Mouse (Mus musculus) liver, embryonic 16.5 days (tissue): ENCODE measurements at regions not wholly inside any gene's neighbourhood (a gene's known extent, or its start where the extent isn't known, plus 50 kb on each side); places are given as distances from the start of the nearest gene placed in this dataset.

Experiments
- ATAC-seq: fragments of 200-750 bp; cut with Nextera tagmentation; 2 replicates; pipeline ENCODE4 v1.8.0; 2017; ENCODE audit warnings: low read depth, mild to moderate bottlenecking, moderate number of reproducible peaks, moderate library complexity
- H3K27ac ChIP-seq: fragments of 300-500 bp; sonication (generic); 2 replicates; pipeline ENCODE4 v1.5.1; 2014; ENCODE audit warnings: mild to moderate bottlenecking, low read length
- H3K27me3 ChIP-seq: fragments of 300-500 bp; sonication (generic); 2 replicates; pipeline ENCODE4 v1.6.1; 2014; ENCODE audit warnings: low read depth, low read length, mixed read lengths; ENCODE audit not compliant: control insufficient read depth, insufficient read depth
- H3K36me3 ChIP-seq: fragments of 300-500 bp; sonication (generic); 2 replicates; pipeline ENCODE4 v1.6.1; 2014; ENCODE audit warnings: mild to moderate bottlenecking; ENCODE audit not compliant: control insufficient read depth, insufficient read depth
- H3K4me1 ChIP-seq: fragments of 300-500 bp; sonication (generic); 2 replicates; pipeline ENCODE4 v1.6.1; 2014; ENCODE audit warnings: low read depth, low read length, mixed read lengths; ENCODE audit not compliant: control insufficient read depth
- H3K4me2 ChIP-seq: fragments of 300-500 bp; sonication (generic); 2 replicates; pipeline ENCODE4 v1.6.1; 2014; ENCODE audit warnings: low read depth, low read length, mixed read lengths
- H3K4me3 ChIP-seq: fragments of 300-500 bp; sonication (generic); 2 replicates; pipeline ENCODE4 v1.5.1; 2014; ENCODE audit warnings: low read depth, mild to moderate bottlenecking, low read length
- H3K9ac ChIP-seq: fragments of 300-500 bp; sonication (generic); 2 replicates; pipeline ENCODE4 v1.6.1; 2014; ENCODE audit warnings: low read depth, low read length
- H3K9me3 ChIP-seq: fragments of 300-500 bp; sonication (generic); replicated peaks from 2 replicates; pipeline ENCODE4 v1.6.1; 2016; ENCODE audit warnings: low read length; ENCODE audit not compliant: control insufficient read depth
- WGBS: fragments of 180-500 bp; shearing (Covaris S2); extraction: QIAGEN DNeasy Blood & Tissue Kit; methylation state at CpG from one replicate; pipeline ENCODE4 v1.1.7; 2014; ENCODE audit not compliant: insufficient replicate concordance; 5-methylcytosine and 5-hydroxymethylcytosine counted together

DNA sequence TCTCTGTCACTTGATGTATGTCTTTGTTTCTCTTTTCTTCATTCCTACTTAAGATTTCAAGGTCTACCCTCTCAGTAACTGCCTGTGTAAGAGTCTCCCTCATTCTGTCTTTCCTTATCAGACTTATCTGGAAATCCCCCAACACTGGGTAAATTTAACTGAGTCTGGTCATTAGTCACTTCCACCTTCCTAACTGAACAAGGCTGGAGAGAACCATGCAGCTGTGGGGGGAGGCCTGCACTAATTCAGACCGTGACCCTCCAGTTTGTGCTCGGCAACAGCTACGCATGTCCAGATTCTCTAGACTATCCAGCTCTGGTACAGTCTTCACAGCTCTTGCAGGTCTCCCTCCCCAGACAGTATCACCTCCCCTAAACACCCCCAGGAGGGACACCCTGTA, 103.3 kb downstream of the Prox1 start:
- ATAC-seq, result no peak
- Histone ChIP-seq H3K4me3 (no peak overlapping the region), H3K27me3 (no peaks in the 10 kb centered on the region), H3K27ac (no peak overlapping the region), H3K36me3 (no peaks in the 10 kb centered on the region), H3K9me3 (no peaks in the 10 kb centered on the region), H3K4me1 (no peaks in the 10 kb centered on the region; the same call in 1 of the 2 replicates), H3K4me2 (no peak overlapping the region), H3K9ac (no peak overlapping the region)
- 66% methylated on average over 3 of the region's 3 CpGs for WGBS

DNA sequence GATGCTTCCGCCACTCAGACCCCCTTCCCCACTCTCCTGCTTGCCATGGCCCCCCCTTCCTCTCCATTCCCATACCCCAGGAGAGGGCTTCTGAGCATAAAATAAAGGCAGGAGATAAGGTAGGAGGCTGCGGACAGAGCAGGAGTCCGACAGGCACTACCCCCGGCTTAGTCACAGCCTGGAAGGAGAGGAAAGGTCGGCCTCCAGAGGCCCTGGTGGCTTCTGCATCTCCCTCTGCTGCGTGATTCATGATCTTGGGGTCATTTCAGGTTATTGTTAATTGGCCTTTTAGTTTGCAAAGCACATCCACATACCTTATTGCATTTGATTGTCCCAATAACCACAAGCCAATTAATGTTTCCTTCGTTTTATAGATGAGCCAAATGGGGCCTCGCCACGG, 104.1 kb downstream of the Prox1 start:
- H3K9ac ChIP-seq, result no peak overlapping the region
- no peaks in the 10 kb centered on the region for H3K9me3 ChIP-seq
- no peak overlapping the region for H3K27ac ChIP-seq
- H3K27me3 ChIP-seq, result no peaks in the 10 kb centered on the region
- no peak overlapping the region for H3K4me2 ChIP-seq
- no peak overlapping the region for H3K4me3 ChIP-seq
- H3K4me1 ChIP-seq, result no peaks in the 10 kb centered on the region; the same call in 1 of the 2 replicates
- WGBS, result 61% methylated on average over 9 of the region's 9 CpGs
- ATAC-seq, result no peak
- H3K36me3 ChIP-seq, result no peaks in the 10 kb centered on the region

DNA sequence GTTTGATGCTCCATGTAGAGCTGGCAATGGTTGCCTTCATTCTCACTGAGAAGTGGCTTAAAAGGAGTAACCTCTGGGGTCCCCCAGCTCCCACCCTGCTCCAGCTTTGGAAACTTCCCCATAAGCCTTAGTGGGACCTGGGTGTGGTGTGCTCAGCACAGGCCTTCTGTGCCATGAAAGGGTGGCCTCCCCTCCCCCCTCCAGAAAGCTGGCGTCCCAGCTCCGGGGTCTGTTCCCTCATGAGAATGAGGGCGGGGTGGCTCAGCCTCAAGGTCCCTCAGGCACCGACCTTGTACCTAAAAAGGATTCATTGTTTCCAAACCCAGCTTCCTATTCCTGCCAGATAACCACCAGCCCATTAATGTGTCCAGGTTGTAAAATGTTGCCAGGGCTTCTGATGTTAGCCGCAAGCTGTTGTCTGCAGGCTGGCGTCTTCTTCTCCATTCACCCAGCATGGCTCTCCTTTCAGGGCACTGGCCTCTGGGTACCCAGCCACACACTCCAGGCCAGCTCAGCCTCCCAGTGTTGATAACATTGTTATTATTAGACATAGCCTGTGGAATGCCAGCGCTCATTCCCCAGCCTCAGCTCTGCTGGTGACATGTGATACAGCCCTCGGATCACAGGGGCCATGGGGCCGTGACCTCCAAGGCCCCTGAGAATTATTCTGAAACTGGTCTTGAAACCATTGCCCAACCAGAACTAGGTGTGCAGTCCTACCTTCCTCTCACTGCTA, 108.8 kb downstream of the Prox1 start:
- WGBS, result 52% methylated on average over 9 of the region's 9 CpGs
- H3K9ac ChIP-seq, result no peak overlapping the region
- no peaks in the 10 kb centered on the region for H3K36me3 ChIP-seq
- no peak overlapping the region for H3K4me3 ChIP-seq
- no peaks in the 10 kb centered on the region for H3K4me1 ChIP-seq
- H3K4me2 ChIP-seq, result no peak overlapping the region
- ATAC-seq, result peak; percentile 7; the same call in 1 of the 2 replicates
- no peaks in the 10 kb centered on the region for H3K9me3 ChIP-seq
- H3K27ac ChIP-seq, result no peak overlapping the region
- no peaks in the 10 kb centered on the region for H3K27me3 ChIP-seq

DNA sequence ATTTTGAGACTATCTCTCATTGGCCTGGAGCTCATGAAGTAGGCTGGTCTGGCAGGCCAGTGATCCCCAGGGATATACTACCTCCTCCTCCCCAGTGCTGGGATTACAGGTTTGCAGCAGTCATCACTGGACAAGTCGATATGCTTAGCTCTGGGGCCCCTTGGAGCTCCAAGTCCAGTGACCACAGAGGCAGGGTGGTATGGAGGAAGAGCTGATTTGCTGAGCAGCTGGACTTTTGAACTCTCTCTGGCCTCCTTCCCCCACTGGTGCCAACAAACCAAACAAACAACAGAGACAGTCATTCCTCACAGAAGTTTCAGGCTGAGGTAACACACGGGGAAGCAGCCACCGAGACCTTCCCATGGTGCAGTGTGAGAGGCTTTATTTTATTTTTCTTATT, 111.5 kb downstream of the Prox1 start:
- WGBS, result 56% methylated on average over 3 of the region's 3 CpGs
- Histone ChIP-seq H3K36me3 (no peaks in the 10 kb centered on the region), H3K27me3 (no peaks in the 10 kb centered on the region), H3K4me1 (no peaks in the 10 kb centered on the region), H3K4me2 (no peak overlapping the region), H3K4me3 (no peak overlapping the region), H3K27ac (0 out of 2 replicates have a peak overlapping the region, but pooled peaks have one; percentile 48), H3K9ac (no peak overlapping the region), H3K9me3 (no peaks in the 10 kb centered on the region)
- peak; percentile 75 for ATAC-seq

DNA sequence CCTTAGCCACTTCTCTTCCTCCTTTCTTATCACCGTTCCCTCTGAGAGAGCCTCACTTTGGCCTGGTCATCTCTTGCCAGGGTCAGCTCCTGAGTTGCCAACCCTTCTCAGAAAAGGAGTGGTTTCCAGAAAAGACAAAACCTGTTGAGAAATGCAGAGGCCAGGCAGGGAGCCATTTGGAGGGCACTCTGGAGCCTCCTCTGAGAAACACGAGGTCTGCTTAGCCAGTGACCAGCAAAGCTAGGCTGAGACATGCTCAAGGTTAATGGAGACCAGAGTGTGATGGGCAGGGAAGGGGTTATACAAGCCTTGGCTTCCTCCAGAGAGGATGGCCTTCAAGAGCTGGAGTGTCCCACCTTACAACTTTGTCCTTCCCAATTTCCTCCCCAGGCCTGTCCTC, 113.6 kb downstream of the Prox1 start:
- H3K27me3 ChIP-seq, result no peaks in the 10 kb centered on the region
- no peak overlapping the region for H3K27ac ChIP-seq
- WGBS, result 53% methylated on average over 2 of the region's 2 CpGs
- H3K4me3 ChIP-seq, result no peak overlapping the region
- H3K36me3 ChIP-seq, result no peaks in the 10 kb centered on the region
- H3K9me3 ChIP-seq, result no peaks in the 10 kb centered on the region
- H3K4me2 ChIP-seq, result no peak overlapping the region
- no peaks in the 10 kb centered on the region for H3K4me1 ChIP-seq
- ATAC-seq, result no peak
- no peak overlapping the region for H3K9ac ChIP-seq

GRCm38 (mm10) chr1:190051903-190052302, 118.6 kb downstream of the Prox1 start:
- Histone ChIP-seq H3K27me3 (no peaks in the 10 kb centered on the region), H3K27ac (no peak overlapping the region), H3K4me3 (no peak overlapping the region), H3K4me2 (no peak overlapping the region), H3K4me1 (no peaks in the 10 kb centered on the region), H3K36me3 (no peaks in the 10 kb centered on the region), H3K9ac (no peak overlapping the region), H3K9me3 (0 out of 2 replicates have a peak, but pooled peaks cover 2% of the 10 kb centered on the region)
- no peak for ATAC-seq
- WGBS, result 68% methylated on average over 2 of the region's 2 CpGs

DNA sequence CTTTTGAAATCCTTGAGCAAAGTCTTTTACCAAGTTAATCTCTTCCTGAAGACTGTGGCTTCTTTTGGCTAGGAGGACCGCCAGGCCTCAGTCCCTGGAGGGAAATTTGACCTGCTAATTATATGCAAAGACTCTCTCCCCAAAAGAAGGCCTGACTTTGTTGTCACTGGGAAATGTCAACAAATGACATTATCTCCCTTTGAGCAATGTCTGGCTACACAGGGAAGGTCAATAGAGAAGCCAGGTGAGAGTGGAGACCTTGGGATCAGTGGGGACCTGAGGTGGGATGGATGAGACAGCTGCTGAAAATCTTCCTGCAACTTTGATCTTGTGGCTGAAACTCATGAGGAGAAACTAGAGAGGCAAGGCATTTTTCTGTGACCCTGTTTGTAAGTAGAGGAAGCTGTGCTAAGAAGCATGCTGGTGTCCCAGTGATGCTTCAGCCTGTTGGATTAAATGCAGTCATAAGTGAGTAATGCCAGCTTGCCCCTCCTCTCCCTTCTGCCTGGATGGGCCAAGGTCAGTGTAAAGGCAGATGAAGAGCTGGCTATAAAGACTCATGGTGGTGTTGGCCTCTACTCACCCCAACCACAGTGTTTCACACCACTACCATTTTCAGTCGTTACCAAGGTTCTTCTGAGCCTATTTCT, 121.9 kb downstream of the Prox1 start:
- Histone ChIP-seq H3K9ac (no peak overlapping the region), H3K9me3 (0 out of 2 replicates have a peak, but pooled peaks cover 2% of the 10 kb centered on the region), H3K4me2 (no peak overlapping the region), H3K4me3 (no peak overlapping the region), H3K27ac (peak overlapping the region; percentile 54), H3K4me1 (no peaks in the 10 kb centered on the region; the same call in 1 of the 2 replicates), H3K27me3 (no peaks in the 10 kb centered on the region), H3K36me3 (no peaks in the 10 kb centered on the region)
- ATAC-seq, result peak; percentile 71
- WGBS, result 19% methylated on average over 2 of the region's 2 CpGs

- H3K27me3 ChIP-seq, result no peaks in the 10 kb centered on the region
- no peak overlapping the region for H3K4me2 ChIP-seq
- H3K36me3 ChIP-seq, result no peaks in the 10 kb centered on the region
- no peak overlapping the region for H3K4me3 ChIP-seq
- WGBS, result 64% methylated on average over 6 of the region's 6 CpGs
- H3K9me3 ChIP-seq, result 0 out of 2 replicates have a peak, but pooled peaks cover 2% of the 10 kb centered on the region
- H3K27ac ChIP-seq, result no peak overlapping the region
- H3K4me1 ChIP-seq, result no peaks in the 10 kb centered on the region; the same call in 1 of the 2 replicates
- H3K9ac ChIP-seq, result no peak overlapping the region
- no peak for ATAC-seq
Measured at GRCm38 (mm10) chr1:190047201-190047600, 123.3 kb downstream of the Prox1 start.

DNA sequence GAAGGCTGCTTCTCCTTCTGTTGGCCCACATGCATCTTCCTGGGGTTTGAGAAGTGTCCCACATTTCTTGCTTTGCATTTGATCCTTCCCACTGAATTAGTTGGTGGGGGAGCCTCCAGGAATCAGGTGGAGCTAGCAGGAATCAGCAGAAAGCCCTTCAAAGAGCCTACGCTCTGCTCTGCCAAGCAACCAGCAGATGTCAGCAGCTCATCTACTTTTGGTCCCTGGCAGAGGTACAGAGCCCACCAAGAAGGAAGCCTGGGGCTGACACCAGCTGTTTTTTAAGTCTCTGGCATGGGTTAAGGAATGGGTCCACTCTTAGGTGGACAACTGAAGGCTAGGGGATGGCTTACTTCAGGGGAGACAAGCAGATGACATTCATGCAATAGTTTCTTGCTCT, 123.6 kb upstream of the Smyd2 start:
- Histone ChIP-seq H3K27ac (no peak overlapping the region), H3K4me2 (no peak overlapping the region), H3K4me1 (no peaks in the 10 kb centered on the region; the same call in 1 of the 2 replicates), H3K9me3 (0 out of 2 replicates have a peak, but pooled peaks cover 2% of the 10 kb centered on the region), H3K9ac (no peak overlapping the region), H3K4me3 (no peak overlapping the region), H3K27me3 (no peaks in the 10 kb centered on the region), H3K36me3 (no peaks in the 10 kb centered on the region)
- no peak for ATAC-seq
- 33% methylated on average over 1 of the region's 1 CpGs for WGBS
